Mouse (Mus musculus): ENCODE measurements around the gene Clec16a.

The Clec16a gene

DNA sequence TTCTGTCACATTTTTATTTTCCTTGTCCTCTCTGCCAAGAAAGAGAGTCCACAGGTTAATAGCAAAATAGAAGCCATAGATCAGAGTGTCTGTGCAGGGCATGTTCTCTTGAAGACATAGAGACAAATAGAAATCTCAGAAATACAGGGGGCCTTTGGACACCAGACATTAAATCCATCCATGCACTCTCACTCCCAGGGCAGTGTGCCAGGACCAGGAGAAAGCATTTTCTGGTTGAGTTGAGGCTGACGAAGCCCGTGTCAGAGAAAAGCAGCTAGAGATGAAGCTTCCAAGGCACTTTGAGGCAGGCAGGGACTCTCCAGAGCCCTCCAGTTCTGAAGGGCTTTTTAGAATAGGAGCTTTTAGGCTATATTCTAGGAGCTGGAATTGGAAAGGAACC, 171.6 kb downstream of the Clec16a start:
- peak; percentile 71 for DNase-seq (ENCODE audit: low read depth, low spot score)

DNA sequence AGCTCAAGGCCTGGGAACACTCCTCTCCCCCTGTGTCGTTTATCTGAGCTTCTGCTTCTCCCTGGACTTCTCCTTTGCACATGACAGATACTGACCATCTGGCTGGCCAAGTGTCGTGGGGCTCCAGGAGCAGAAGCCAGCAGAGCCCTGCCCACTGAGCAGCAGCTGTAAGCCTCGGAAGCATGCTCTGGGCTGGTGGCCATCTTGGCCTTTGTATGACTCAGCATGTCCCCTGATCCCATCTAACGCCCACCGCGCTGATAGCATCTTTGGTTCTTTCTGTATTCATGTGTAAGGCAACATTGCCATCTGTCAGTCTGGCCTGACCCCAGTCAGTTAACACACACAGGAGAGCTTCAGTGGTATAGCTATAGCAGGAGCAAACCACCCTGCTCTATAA, 174.8 kb downstream of the Clec16a start:
- peak; percentile 91 for DNase-seq (ENCODE audit: low read depth, low spot score)

DNA sequence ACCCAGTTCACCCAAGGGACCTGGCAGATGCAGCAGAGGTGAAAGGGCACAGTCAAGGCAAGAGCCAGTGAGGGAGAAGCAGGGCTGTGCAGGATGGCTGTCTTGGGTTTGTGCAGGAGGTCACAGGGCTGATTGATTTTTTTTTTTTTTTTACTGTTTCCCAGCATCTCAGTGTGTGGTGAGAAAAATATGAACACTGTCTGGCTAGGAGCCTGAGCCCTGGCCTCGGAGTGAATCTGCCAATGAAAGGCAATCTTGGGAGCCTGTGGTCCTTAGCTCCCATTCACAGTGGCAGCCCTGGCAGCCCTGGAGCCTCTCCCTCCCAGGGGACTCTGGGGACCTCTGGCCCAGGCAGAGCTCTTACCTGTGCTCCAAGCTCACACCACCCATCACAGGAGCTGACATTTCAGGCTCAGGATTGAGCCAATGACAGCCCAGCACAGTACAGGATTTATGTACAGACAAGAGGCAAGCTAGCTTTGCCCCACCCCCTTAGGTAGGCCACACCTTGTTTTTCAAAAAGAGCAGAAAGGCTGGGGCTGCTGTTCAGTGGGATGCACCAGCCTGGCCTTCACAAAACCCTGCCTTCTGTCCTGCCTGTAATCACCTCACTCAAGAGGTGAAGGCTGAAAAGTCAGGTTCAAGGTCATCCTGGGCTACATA, 177.9 kb downstream of the Clec16a start:
- DNase-seq (ENCODE audit: low read depth, low spot score), result no peak

DNA sequence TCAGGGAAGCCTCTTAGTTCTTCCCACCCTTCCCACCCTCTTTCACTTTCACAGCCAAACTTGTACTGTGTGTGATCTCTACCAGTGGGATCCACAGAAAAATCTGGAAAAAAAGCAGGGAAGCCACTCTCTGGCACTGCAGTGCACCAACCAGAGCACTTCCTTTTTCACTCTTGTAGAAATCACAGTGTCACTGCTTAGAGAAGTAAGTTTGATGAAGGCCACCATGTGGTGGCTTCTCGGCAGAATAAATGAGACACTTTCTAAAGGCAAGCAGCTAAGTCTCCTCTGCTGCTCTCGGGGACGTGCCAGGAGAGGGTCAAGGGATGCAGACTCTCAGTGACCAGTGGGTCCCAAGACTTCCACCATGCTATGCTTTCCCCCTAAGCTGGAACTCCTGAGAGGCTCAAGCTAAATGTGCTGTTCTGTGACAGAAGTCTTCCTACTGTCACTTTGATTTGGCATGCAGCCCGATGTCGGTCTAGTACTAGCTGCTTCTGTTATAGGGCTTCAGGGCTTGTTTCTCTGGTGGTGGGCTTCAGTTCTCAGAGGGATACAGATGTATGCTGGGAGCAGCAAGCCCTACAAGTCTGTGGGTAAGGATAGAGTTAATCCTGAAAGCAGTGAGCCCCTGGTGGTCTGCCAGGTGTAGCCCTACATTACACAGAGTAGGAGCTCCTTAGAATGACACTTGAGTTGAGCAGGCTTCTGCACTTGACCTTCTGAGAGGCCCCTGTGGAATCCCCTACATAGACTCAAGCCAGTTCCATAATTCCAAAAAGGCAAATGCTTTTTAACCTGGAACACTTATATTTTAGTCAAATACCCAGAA, 178.9 kb downstream of the Clec16a start:
- DNase-seq (ENCODE audit: low read depth, low spot score), result no peak

DNA sequence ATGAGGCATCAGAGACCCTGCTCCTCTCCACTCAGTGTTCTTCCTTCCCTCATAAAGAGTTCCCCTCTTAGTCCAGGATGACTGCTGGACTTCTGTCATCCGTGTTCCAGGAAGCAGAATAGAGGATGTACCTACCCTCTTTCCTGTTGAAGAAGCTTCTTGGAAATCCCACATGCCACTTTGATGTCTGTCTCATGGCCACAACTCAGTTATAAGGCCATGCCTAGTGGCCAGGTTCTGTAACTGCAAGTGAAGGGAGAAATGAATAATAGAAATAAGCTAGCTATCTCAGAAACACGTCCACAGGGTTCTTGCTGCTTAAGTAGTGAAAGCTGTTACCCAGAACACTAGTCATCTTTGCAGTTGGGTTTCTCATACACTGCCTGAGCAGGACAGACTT, 180.0 kb downstream of the Clec16a start:
- no peak for DNase-seq (ENCODE audit: low read depth, low spot score)

DNA sequence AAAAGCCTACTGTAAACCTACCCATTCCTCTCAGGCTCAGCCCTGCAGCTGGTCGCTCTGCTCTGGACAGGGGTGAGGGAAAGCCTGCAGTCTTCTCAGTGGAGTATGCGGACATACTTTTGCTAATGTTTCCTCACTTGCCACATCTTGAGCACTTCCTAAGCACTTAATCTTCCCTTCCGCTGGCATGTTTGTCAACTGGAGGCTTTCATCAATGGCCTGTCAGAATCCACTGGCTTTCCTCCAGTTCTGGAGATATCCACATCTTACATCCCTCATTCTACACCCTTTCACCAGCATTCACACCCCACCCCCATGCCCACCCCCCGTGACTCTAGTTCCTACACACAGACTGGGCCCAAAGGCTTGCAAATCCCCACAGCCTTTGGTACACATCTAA, 182.5 kb downstream of the Clec16a start:
- DNase-seq (ENCODE audit: low read depth, low spot score), result no peak

DNA sequence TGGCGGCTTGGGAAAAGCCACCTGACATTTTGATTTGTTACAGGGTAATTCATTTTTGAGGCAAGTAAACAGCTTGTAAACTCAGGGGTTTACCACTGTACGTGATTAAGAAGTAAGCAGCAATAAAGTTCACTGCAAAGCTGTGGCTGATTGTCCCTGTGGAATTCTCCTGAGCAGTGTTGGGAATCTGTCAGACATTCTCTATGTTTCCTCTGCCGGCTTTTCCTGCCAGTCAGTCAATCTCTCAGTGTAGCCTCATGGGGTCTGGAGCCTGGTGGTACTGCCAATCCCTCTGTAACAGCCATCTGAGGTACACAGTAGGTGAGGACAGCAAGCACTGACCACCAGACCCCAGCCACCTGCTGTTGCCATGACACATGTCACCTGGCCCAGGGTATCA, 183.7 kb downstream of the Clec16a start:
- no peak for DNase-seq (ENCODE audit: low read depth, low spot score)

DNA sequence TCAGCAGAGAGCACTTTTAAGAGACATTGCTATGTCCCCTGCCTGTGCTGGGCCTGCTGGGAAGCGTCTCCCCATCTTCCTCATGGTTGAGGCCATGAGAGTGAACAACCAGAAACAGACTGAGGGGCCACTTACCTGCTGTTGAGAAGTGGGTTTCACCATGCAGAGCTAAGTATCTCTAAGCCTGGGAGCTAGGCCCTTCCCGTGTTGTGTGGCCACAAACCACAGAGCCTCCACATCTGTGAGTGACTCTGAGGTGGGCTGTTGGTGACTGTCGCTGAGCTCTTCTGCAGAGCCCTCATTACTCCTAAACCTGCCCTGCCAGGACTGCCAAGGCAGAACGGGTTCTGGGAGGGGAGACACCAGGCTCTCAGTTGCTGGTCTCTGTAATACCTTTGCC, 185.8 kb downstream of the Clec16a start:
- no peak for DNase-seq (ENCODE audit: low read depth, low spot score)

DNA sequence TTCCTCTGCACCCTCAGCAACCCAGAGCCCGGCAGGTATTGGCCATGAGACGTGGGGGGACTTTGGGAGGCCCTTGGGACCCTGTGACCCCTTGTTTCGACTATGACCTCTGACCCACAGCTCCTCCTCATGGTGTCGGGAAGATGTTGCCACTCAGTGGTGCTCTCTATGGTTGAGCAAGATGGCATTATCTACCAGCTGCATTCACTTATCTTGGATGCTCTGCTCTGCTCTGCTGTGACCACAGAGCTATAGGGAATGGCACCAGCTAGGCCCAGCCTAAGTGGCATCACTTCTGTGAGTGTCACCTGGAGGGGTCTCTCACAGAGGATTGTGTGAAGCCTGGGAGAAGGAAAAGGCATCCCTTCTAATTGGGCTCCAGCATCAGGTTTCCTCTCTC, 186.6 kb downstream of the Clec16a start:
- DNase-seq (ENCODE audit: low read depth, low spot score), result no peak

DNA sequence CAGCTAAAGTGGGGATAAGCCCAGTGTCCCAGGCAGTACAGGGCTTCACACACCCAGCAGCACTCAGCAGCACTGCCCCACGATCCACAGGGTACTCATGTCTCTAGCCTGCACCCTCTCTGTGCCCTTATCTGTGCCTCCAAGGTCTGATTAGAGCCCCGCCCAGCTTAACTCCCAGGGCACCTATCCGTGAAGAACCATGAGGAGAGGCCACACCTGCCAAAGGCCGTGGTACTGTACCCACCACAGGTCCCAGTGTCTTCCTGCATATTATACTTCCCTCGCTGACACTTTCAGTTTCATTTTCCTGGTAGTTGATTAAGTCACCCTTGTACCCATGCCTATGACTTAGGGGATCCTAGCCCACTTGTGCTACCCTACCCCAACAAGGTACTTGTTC, 187.3 kb downstream of the Clec16a start:
- DNase-seq (ENCODE audit: low read depth, low spot score), result no peak

DNA sequence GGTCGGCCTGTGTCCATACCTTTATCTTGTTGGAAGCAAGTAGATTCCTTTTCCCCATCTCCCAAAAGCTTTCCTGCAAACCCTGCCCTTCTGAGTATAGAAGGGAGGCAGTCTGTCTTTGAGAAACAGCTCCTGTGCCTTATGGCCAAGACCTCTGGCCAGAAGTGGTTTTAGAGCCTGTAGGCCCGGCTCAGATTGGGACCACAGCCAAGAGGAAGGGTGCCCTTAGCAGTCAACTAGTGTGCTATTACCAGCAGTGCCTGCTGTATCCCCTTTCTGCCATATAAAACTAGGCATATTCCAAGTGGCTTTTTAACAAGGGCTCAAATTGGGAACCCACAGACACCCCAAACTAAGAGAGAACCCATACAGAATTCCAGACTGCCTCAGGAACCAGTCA, 190.6 kb downstream of the Clec16a start:
- no peak for DNase-seq (ENCODE audit: low read depth, low spot score)

DNA sequence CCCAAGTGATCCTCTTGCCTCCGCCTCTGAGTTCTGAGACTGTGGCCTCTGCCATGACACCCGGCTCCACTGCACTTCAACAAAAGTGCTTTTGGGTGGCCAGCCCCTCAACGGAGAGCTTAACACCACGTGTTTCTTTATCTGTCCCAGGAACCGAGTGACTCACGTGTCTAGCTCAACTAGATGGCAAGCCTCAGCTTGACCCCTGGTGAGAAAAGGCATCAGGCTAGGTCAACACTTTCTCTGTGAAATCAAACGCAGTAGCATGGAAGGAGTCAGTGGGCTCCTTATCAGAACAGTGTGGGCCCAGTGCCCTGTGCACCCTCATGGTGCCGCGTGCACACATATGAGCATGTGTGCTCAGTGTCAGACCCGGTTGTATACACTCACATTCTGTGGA, 191.2 kb downstream of the Clec16a start:
- no peak for DNase-seq (ENCODE audit: low read depth, low spot score)

DNA sequence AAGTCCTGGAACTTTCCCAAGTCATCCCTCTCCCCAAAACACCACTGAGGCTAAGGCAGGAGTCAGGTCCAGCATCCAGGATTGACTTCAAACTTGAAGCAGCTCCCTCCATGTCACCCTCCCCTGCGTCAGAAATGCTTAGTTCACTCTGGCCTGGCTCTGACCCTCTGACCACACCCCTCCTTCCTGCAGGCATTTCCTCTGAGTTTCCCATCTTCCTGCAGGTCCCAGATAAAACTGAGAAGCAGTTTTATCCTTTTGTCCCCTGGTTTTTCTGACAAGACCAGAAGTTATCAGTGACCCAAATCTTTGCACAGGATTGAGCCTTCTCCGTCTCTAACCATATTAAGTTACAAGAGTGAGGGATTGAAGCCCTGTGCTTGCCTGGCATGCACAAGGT, 192.4 kb downstream of the Clec16a start:
- DNase-seq (ENCODE audit: low read depth, low spot score), result no peak

DNA sequence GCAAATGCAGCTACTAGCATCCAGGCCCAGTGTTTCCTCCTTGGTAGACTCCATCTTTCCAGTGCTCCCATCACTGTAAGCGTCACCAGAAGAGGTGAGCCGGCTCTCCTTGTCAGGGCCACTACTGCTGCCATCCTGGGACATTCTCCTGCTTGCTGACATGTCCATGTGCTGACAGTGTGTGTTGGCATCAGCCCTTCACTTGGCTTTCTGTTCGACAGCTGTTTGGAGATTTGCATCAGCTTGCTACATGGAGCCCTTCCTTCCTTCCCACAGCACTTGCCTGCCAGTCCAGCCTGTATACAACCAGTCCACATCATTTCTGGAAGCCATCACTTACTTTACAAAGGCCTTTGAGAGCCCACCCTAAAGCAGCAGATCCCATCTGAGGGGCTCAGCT, 193.7 kb downstream of the Clec16a start:
- no peak for DNase-seq (ENCODE audit: low read depth, low spot score)

DNA sequence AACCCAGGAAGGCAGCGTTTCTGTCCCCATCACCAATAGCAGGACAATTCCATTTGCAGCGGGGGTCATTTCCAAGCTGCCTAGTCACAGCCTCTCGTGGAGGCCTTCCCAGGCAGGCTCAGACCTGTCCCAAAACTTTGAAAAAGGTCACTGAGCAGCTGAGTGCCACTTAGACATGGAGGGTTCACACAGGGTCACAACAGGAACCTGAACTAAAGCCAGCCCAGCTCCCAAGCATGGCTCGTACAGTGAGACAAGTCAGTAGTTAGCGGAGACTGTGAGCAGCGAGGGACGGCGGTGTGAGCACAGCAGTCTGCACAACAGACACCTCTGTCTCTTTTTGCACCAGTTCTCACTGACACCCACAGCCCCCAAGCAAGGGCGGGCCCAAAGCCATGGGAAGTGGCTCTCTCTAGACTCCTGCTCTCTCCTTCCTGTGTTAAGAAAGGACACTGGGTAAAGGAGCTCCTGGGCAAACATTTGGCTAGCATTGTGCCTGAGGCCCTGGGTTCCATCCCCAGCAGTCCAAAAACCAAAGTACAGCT, 194.8 kb downstream of the Clec16a start:
- peak; percentile 11 for DNase-seq (ENCODE audit: low read depth, low spot score)

DNA sequence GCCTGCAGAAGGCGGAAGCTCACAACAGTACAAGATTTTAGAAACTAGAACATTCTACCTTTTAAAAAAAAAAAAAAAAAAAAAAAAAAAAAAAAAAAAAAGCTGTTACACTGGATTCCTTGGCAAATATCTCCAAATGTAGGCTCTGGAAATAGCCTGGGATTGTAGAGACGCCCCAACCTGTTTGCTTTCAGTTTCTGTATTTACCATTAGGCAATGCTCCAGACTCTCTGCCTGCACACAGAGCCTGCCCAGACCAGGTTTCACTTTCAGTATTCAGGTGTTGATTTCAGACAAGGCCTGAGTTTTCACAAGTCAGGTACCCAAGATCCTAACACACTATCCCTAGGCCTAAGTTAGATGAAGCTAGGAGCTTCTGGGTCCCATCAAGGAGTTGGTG, 195.9 kb downstream of the Clec16a start:
- DNase-seq (ENCODE audit: low read depth, low spot score), result peak; percentile 28

DNA sequence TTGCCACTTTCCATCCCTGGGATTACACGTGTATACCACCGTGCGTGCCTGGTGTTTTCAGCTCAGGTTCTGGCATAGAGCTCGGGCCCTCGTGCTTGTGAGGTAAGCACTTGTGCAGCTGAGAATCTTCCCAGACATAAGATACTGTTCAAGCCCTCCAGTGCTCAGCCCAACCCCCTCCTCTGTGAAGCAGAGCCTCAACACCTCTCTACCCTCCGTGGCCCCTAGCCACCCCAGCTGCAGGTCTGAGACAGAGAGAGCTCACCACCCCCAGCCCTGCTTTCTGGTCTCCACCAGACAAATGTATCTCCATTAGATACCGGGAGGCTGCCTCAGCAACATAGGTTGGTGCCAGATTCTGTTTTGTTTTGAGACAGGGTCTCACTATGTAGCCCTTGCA, 204.1 kb downstream of the Clec16a start:
- DNase-seq (ENCODE audit: low read depth, low spot score), result no peak

DNA sequence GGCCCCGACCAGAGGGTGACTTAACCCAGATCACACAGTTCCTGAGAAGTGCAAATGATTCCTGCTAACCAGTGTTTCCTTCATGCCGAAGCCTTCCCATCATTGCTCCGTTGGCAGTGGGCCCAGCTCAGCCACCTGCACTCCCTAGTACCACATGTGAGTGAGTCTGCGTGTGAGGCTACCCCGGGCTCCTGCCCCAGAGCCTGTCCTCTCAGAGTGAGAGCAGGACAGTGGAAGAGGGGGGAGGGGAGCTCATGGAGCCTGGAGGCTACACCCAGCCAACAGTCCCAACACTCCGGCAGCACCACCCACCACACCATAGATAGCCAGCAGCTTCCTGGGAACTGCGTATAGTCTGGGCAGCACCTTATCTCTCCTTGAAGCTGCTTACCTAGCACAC, 204.7 kb downstream of the Clec16a start:
- peak; percentile 85 for DNase-seq (ENCODE audit: low read depth, low spot score)

DNA sequence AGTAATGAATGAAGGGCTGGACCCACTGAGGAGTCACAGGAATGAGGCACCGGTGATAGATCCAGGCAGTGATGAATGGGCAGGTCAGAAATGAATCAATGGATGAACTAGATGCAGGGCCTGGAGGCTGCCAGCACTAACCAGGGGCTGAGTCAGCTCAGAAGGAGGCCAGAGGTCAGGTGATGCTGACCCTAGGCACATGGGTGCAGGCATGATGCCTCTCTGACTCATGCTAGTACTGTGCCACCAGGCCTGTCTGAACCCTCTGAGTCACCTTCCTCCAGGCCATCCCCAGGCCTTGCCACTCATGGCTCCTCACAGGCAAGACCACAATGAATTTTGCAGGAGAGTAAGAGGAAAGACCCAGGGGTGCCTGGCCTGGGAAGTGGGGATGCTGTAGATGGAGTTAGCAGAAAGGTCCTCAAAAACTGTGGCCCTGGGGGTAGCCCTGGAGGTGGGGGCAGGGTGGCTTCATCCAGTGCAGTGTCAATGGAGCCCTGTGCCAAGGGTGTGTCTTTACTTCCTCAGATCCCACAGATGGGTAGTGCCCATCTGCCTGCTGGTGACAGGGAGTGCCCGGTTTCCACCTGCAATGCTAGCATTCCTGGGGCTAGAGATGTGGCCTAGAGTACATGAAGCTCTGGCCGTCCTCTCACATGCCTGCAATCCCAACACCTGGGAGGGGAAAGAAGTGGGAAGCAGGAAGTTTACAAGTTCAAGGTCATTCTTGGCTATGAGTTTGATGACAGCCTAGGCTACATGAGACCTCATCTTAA, 209.6 kb downstream of the Clec16a start:
- peak; percentile 9 for DNase-seq (ENCODE audit: low read depth, low spot score)

DNA sequence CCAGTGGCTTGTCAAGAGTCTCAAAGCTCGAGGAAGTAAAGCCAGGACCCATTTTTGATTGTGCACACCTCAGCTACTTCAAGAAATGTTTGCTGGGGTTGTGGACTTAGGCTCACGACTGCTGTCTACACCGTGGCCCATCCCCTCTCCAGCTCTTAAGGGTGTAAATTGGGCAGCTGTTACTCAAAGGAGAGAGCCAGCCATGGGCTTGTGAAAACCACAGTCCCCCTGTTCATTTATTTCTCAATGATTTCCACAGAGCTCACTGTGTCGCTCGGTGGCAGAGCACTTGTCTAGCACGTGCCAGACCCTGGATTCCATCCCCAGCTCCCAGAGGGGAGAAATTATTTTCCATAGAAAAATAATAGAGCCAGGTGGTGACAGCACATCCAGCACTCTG, 211.0 kb downstream of the Clec16a start:
- no peak for DNase-seq (ENCODE audit: low read depth, low spot score)

DNA sequence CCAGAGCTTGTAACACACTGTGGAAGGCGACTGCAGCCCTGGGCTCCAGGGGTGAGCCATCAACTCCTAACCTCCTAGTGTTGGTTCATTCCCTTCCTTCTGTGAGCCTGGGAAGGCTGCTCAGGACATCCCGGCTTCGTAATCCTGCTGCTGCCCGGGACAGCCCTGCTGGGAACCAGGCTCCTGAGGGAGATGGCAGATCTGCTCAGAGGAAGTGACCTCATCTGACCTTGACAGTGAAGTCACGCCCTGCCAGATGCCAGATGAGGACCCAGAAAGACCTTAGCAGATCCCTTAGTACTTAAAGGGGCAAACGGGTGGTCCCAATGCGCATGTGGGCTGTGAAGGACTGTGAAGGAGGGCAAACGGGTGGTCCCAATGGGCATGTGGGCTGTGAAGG, 216.0 kb downstream of the Clec16a start:
- DNase-seq (ENCODE audit: low read depth, low spot score), result no peak

DNA sequence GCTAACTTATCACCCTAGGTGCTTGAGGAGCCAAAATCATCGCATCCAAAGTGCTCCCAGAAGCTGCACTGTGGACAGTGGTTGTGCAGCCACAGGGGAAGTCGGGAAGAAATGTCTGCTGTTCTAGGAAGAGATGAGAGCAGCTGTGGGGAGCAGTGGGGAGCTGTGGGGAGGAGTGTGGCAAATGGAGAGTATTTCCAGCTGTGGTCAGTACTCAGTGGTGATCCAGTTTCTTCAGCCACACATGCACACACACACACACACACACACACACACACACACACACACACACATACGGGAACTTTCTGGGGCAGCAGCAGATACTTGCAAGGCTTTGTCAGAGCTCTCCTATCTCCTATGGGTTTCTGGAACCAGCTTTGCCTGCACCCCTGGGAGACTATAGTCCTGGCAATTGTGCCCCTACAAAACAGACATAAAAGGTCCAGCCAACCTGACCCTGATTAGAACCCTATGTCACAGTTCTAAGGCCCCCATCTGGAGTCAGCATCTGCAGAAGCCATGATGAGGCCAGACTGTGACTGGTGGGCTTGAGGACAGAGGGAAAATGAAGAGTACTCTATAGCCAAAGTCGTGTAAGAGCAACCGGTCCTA, 217.5 kb downstream of the Clec16a start:
- no peak for DNase-seq (ENCODE audit: low read depth, low spot score)
